Mouse (Mus musculus) liver, embryonic 14.5 days (tissue): ENCODE data around the gene Atp1b2. TPM values are rescaled to one million over a fixed set of nuclear protein-coding genes. Genes with fewer than 3 reads are reported as not detected.

Experiments
- ATAC-seq: fragments of 200-750 bp; cut with Nextera tagmentation; 2 replicates; pipeline ENCODE4 v1.8.0; 2017; ENCODE audit warnings: moderate number of reproducible peaks, mild to moderate bottlenecking, moderate library complexity; ENCODE audit not compliant: insufficient read depth
- DNase-seq, 3 experiments: peaks; one replicate each; pipeline ENCODE4 v3.0.0-alpha.2; 2012 to 2013; ENCODE audit warnings: low read depth in 3 of 3, low spot score in 3 of 3
- H3K27ac ChIP-seq: fragments of 300-500 bp; sonication (generic); 2 replicates; pipeline ENCODE4 v1.5.1; 2014; ENCODE audit warnings: moderate library complexity, mild to moderate bottlenecking, control low read depth, inconsistent platforms
- H3K27me3 ChIP-seq: fragments of 300-500 bp; sonication (generic); 2 replicates; pipeline ENCODE4 v1.6.1; 2014; ENCODE audit warnings: mild to moderate bottlenecking, low read length, moderate library complexity; ENCODE audit not compliant: control insufficient read depth, insufficient read depth
- H3K36me3 ChIP-seq: fragments of 300-500 bp; sonication (generic); replicated peaks from 2 replicates; pipeline ENCODE4 v1.6.1; 2014; ENCODE audit warnings: low read depth; ENCODE audit not compliant: control insufficient read depth, insufficient read depth
- H3K4me1 ChIP-seq, 2 experiments: fragments of 200-500 bp in 1 of 2; fragments of 300-500 bp in 1 of 2; sonication (generic) in 1 of 2; replicated peaks; 2 replicates each; pipeline ENCODE4 v1.6.1; 2012 to 2014; ENCODE audit warnings: antibody characterized with exemption in 1 of 2, inconsistent platforms in 1 of 2, low read length in 1 of 2; ENCODE audit not compliant: control insufficient read depth in 2 of 2, insufficient read depth in 2 of 2
- H3K4me2 ChIP-seq: fragments of 300-500 bp; sonication (generic); 2 replicates; pipeline ENCODE4 v1.6.1; 2014; ENCODE audit warnings: low read depth, mild to moderate bottlenecking, control low read depth, moderate library complexity
- H3K4me3 ChIP-seq, 2 experiments: fragments of 200-500 bp in 1 of 2; fragments of 300-500 bp in 1 of 2; sonication (generic) in 1 of 2; 2 replicates each; pipeline ENCODE4 v1.5.1; 2012 to 2014; ENCODE audit warnings: low read depth in 2 of 2, low read length in 2 of 2, mild to moderate bottlenecking in 2 of 2, control low read depth in 1 of 2, inconsistent platforms in 1 of 2, moderate library complexity in 1 of 2; ENCODE audit not compliant: insufficient read depth in 1 of 2
- H3K9ac ChIP-seq: fragments of 300-500 bp; sonication (generic); replicated peaks from 2 replicates; pipeline ENCODE4 v1.6.1; 2014; ENCODE audit warnings: mild to moderate bottlenecking, control low read depth, moderate library complexity
- H3K9me3 ChIP-seq: fragments of 300-500 bp; sonication (generic); 2 replicates; pipeline ENCODE4 v1.6.1; 2016; ENCODE audit warnings: low read length, mixed read lengths; ENCODE audit not compliant: control insufficient read depth
- CTCF ChIP-seq: IDR thresholded peaks from 2 replicates; pipeline ENCODE4 v1.5.1; 2016; ENCODE audit warnings: antibody characterized with exemption, low read depth, control low read depth
- EP300 ChIP-seq: IDR thresholded peaks from 2 replicates; pipeline ENCODE4 v1.6.1; 2016; ENCODE audit warnings: antibody characterized with exemption, low read depth
- WGBS: fragments of 180-500 bp; shearing (Covaris S2); extraction: QIAGEN DNeasy Blood & Tissue Kit; methylation state at CpG from one replicate; pipeline ENCODE4 v1.1.7; 2014; ENCODE audit not compliant: insufficient replicate concordance; 5-methylcytosine and 5-hydroxymethylcytosine counted together
- polyA plus RNA-seq, 2 experiments: library from polyadenylated mRNA; depleted of rRNA in 1 of 2; stranded (reverse) in 1 of 2; unstranded in 1 of 2; fragments of >200 nt; fragmentation: Nextera tagmentation in 1 of 2; extraction: Ambion mirVana in 1 of 2; gene quantifications; 2 replicates each; pipeline versions ENCODE4 v1.2.1 to v1.2.3; 2012 to 2014

Gene Atp1b2
- polyA plus RNA-seq, 2 experiments, result 20.6 to 21.3 TPM

- TF ChIP-seq EP300 (no peak), CTCF (no peak)
- H3K4me2 ChIP-seq, result peak overlapping the region; percentile 98
- H3K9ac ChIP-seq, result no peak overlapping the region; the same call in 1 of the 2 replicates
- peaks cover 50 to 70% of the 10 kb centered on the region in 2 experiments for H3K4me1 ChIP-seq
- DNase-seq (no peak), ATAC-seq (no peak)
- H3K9me3 ChIP-seq, result no peaks in the 10 kb centered on the region
- no peak overlapping the region for H3K27ac ChIP-seq
- no peaks in the 10 kb centered on the region for H3K27me3 ChIP-seq
- H3K4me3 ChIP-seq, result peak overlapping the region; percentile 69 to 71; a peak in 3 of 4 replicates
- 73% methylated on average over 8 of the region's 8 CpGs for WGBS
- peaks cover 9% of the 10 kb centered on the region for H3K36me3 ChIP-seq
These were observed 2.2 kb downstream of the Atp1b2 start for GRCm38 (mm10) chr11:69603516-69603915.

GRCm38 (mm10) chr11:69601768-69602167 lies 4.0 kb downstream of the Atp1b2 start:
- no peak overlapping the region for H3K9ac ChIP-seq

GRCm38 (mm10) chr11:69600098-69600497 lies 5.6 kb downstream of the Atp1b2 start:
- no peak for ATAC-seq
- no peak for DNase-seq
- peak overlapping the region; percentile 53 for H3K9ac ChIP-seq
- 29% methylated on average over 6 of the region's 6 CpGs for WGBS
- no peaks in the 10 kb centered on the region for H3K9me3 ChIP-seq
- peaks cover 9% of the 10 kb centered on the region for H3K36me3 ChIP-seq
- TF ChIP-seq EP300 (no peak), CTCF (no peak)
- peak overlapping the region; percentile 69 for H3K27ac ChIP-seq
- H3K4me1 ChIP-seq, result peaks cover 38 to 55% of the 10 kb centered on the region in 2 experiments
- no peaks in the 10 kb centered on the region for H3K27me3 ChIP-seq
- peak overlapping the region; percentile 6 to 24; a peak in 1 of 4 replicates for H3K4me3 ChIP-seq
- H3K4me2 ChIP-seq, result peak overlapping the region; percentile 61

More at GRCm38 (mm10) chr11:69601768-69602167, 4.0 kb downstream of the Atp1b2 start:
- 30% methylated on average over 3 of the region's 3 CpGs for WGBS
- Histone ChIP-seq H3K36me3 (peaks cover 9% of the 10 kb centered on the region), H3K27ac (no peak overlapping the region; the same call in 1 of the 2 replicates), H3K9me3 (no peaks in the 10 kb centered on the region), H3K4me3 (no peak overlapping the region), H3K27me3 (no peaks in the 10 kb centered on the region), H3K4me2 (no peak overlapping the region; the same call in 1 of the 2 replicates), H3K4me1 (peaks cover 42 to 59% of the 10 kb centered on the region in 2 experiments)
- ATAC-seq (no peak), DNase-seq (no peak)
- no peak for TF ChIP-seq CTCF

GRCm38 (mm10) chr11:69599436-69599835 lies 6.3 kb downstream of the Atp1b2 start:
- 11% methylated on average over 9 of the region's 9 CpGs for WGBS

GRCm38 (mm10) chr11:69594853-69595252 lies 10.9 kb downstream of the Atp1b2 start:
- H3K9ac ChIP-seq, result no peak overlapping the region
- no peaks in the 10 kb centered on the region for H3K9me3 ChIP-seq
- ATAC-seq, result no peak
- H3K36me3 ChIP-seq, result peaks cover 11% of the 10 kb centered on the region
- no peak for DNase-seq
- no peak overlapping the region for H3K4me3 ChIP-seq
- H3K4me1 ChIP-seq, result peaks cover 26 to 40% of the 10 kb centered on the region in 2 experiments
- WGBS, result 91% methylated on average over 6 of the region's 6 CpGs
- no peak overlapping the region for H3K27ac ChIP-seq
- H3K4me2 ChIP-seq, result no peak overlapping the region
- no peaks in the 10 kb centered on the region for H3K27me3 ChIP-seq
- TF ChIP-seq EP300 (no peak), CTCF (no peak)

More at GRCm38 (mm10) chr11:69599436-69599835, 6.3 kb downstream of the Atp1b2 start:
- H3K27me3 ChIP-seq, result no peaks in the 10 kb centered on the region
- peaks cover 9% of the 10 kb centered on the region for H3K36me3 ChIP-seq
- peak overlapping the region; percentile 69 for H3K27ac ChIP-seq
- H3K9me3 ChIP-seq, result no peaks in the 10 kb centered on the region
- DNase-seq (no peak), ATAC-seq (peak; percentile 77)
- peak overlapping the region; percentile 53 for H3K9ac ChIP-seq
- TF ChIP-seq EP300, result peak; percentile 19; the same call in 1 of the 2 replicates
- TF ChIP-seq CTCF, result peak; percentile 43; the same call in 1 of the 2 replicates
- peak overlapping the region; percentile 61 for H3K4me2 ChIP-seq
- peaks cover 38 to 56% of the 10 kb centered on the region in 2 experiments for H3K4me1 ChIP-seq
- peak overlapping the region; percentile 6 to 24; a peak in 2 of 4 replicates for H3K4me3 ChIP-seq
